Mouse (Mus musculus): ENCODE measurements around the gene Znfx1. TPM values are rescaled to one million over a fixed set of nuclear protein-coding genes. Genes with fewer than 3 reads are reported as not detected.

The Znfx1 gene
- polyA plus RNA-seq, 1 experiment from 2014 or later = 7.0 TPM

GRCm38 (mm10) chr2:167066528-167067516, 4.0 kb upstream of the Znfx1 start:
- 34% methylated on average over 6 of the region's 6 CpGs for WGBS
- Histone ChIP-seq H3K9me3 (no peaks in the 10 kb centered on the region), H3K27me3 (replicated peaks; ENCODE audit: low read depth, poor library complexity, severe bottlenecking) (no peaks in the 10 kb centered on the region), H3K36me3 (replicated peaks) (peaks cover 33% of the 10 kb centered on the region), H3K4me1 (peaks cover 27% of the 10 kb centered on the region), H3K4me3 (peak overlapping the region; percentile 16; the same call in 1 of the 2 replicates), H3K27ac (replicated peaks) (no peak overlapping the region)
- DNase-seq (ENCODE audit: low spot score) = peak; percentile 46

- H3K27ac ChIP-seq (replicated peaks) = peak overlapping the region; percentile 14; the same call in 1 of the 2 replicates
- no peak for DNase-seq (ENCODE audit: low spot score)
- H3K36me3 ChIP-seq (replicated peaks) = peaks cover 33% of the 10 kb centered on the region
- no peaks in the 10 kb centered on the region for H3K9me3 ChIP-seq
- H3K4me1 ChIP-seq = peaks cover 29% of the 10 kb centered on the region
- no peaks in the 10 kb centered on the region for H3K27me3 ChIP-seq (replicated peaks; ENCODE audit: low read depth, poor library complexity, severe bottlenecking)
- 56% methylated on average over 1 of the region's 1 CpGs for WGBS
- peak overlapping the region; percentile 75 for H3K4me3 ChIP-seq
Observed at GRCm38 (mm10) chr2:167066031-167066430, 3.2 kb upstream of the Znfx1 start.

GRCm38 (mm10) chr2:167064601-167065295, 1.9 kb upstream of the Znfx1 start:
- DNase-seq (ENCODE audit: low spot score) = no peak
- no peaks in the 10 kb centered on the region for H3K27me3 ChIP-seq (replicated peaks; ENCODE audit: low read depth, poor library complexity, severe bottlenecking)
- peaks cover 38% of the 10 kb centered on the region for H3K36me3 ChIP-seq (replicated peaks)
- H3K4me3 ChIP-seq = peak overlapping the region; percentile 75
- peaks cover 41% of the 10 kb centered on the region for H3K4me1 ChIP-seq
- H3K9me3 ChIP-seq = no peaks in the 10 kb centered on the region
- peak overlapping the region; percentile 81 for H3K27ac ChIP-seq (replicated peaks)
- WGBS = 28% methylated on average over 9 of the region's 9 CpGs

- Histone ChIP-seq H3K27me3 (replicated peaks; ENCODE audit: low read depth, poor library complexity, severe bottlenecking) (no peaks in the 10 kb centered on the region), H3K4me1 (peaks cover 45% of the 10 kb centered on the region), H3K27ac (replicated peaks) (peak overlapping the region; percentile 99), H3K36me3 (replicated peaks) (peaks cover 42% of the 10 kb centered on the region), H3K9me3 (no peaks in the 10 kb centered on the region), H3K4me3 (peak overlapping the region; percentile 75)
- DNase-seq (ENCODE audit: low spot score) = no peak
- WGBS = under 1% methylated on average over 7 of the region's 7 CpGs
Observed at GRCm38 (mm10) chr2:167063906-167064496, 1.2 kb upstream of the Znfx1 start.

GRCm38 (mm10) chr2:167062497-167062911, 311 bp downstream of the Znfx1 start:
- Histone ChIP-seq H3K27me3 (replicated peaks; ENCODE audit: low read depth, poor library complexity, severe bottlenecking) (no peaks in the 10 kb centered on the region), H3K27ac (replicated peaks) (peak overlapping the region; percentile 99), H3K36me3 (replicated peaks) (peaks cover 50% of the 10 kb centered on the region), H3K4me3 (peak overlapping the region; percentile 75), H3K9me3 (no peaks in the 10 kb centered on the region), H3K4me1 (peaks cover 56% of the 10 kb centered on the region)
- WGBS = under 1% methylated on average over 60 of the region's 60 CpGs
- DNase-seq (ENCODE audit: low spot score) = peak; percentile 91

- Histone ChIP-seq H3K27ac (replicated peaks) (peak overlapping the region; percentile 99), H3K9me3 (no peaks in the 10 kb centered on the region)
Observed at GRCm38 (mm10) chr2:167061381-167062034, 1.3 kb downstream of the Znfx1 start.

GRCm38 (mm10) chr2:167060761-167061160, 2.1 kb downstream of the Znfx1 start:
- Histone ChIP-seq H3K9me3 (no peaks in the 10 kb centered on the region), H3K36me3 (replicated peaks) (peaks cover 56% of the 10 kb centered on the region), H3K27me3 (replicated peaks; ENCODE audit: low read depth, poor library complexity, severe bottlenecking) (no peaks in the 10 kb centered on the region), H3K4me1 (peaks cover 53% of the 10 kb centered on the region), H3K4me3 (peak overlapping the region; percentile 75; the same call in 1 of the 2 replicates), H3K27ac (replicated peaks) (no peak overlapping the region)
- no peak for DNase-seq (ENCODE audit: low spot score)

More at GRCm38 (mm10) chr2:167061381-167062034, 1.3 kb downstream of the Znfx1 start:
- H3K36me3 ChIP-seq (replicated peaks) = peaks cover 56% of the 10 kb centered on the region
- peaks cover 56% of the 10 kb centered on the region for H3K4me1 ChIP-seq
- 28% methylated on average over 11 of the region's 11 CpGs for WGBS
- no peaks in the 10 kb centered on the region for H3K27me3 ChIP-seq (replicated peaks; ENCODE audit: low read depth, poor library complexity, severe bottlenecking)
- peak overlapping the region; percentile 75 for H3K4me3 ChIP-seq
- no peak for DNase-seq (ENCODE audit: low spot score)

- H3K27me3 ChIP-seq (replicated peaks; ENCODE audit: low read depth, poor library complexity, severe bottlenecking) = no peaks in the 10 kb centered on the region
- peaks cover 56% of the 10 kb centered on the region for H3K36me3 ChIP-seq (replicated peaks)
- WGBS = 70% methylated on average over 3 of the region's 3 CpGs
- H3K9me3 ChIP-seq = no peaks in the 10 kb centered on the region
- H3K27ac ChIP-seq (replicated peaks) = no peak overlapping the region
- DNase-seq (ENCODE audit: low spot score) = no peak
- H3K4me1 ChIP-seq = peaks cover 49% of the 10 kb centered on the region
- H3K4me3 ChIP-seq = 0 out of 2 replicates have a peak overlapping the region, but pooled peaks have one; percentile 9
Observed at GRCm38 (mm10) chr2:167060360-167060759, 2.5 kb downstream of the Znfx1 start.

- no peaks in the 10 kb centered on the region for H3K27me3 ChIP-seq (replicated peaks; ENCODE audit: low read depth, poor library complexity, severe bottlenecking)
- DNase-seq (ENCODE audit: low spot score) = no peak
- H3K4me1 ChIP-seq = peaks cover 45% of the 10 kb centered on the region
- no peak overlapping the region for H3K4me3 ChIP-seq
- no peak overlapping the region for H3K27ac ChIP-seq (replicated peaks)
- 72% methylated on average over 12 of the region's 12 CpGs for WGBS
- H3K9me3 ChIP-seq = no peaks in the 10 kb centered on the region
- H3K36me3 ChIP-seq (replicated peaks) = peaks cover 56% of the 10 kb centered on the region
Observed at GRCm38 (mm10) chr2:167059960-167060359, 2.9 kb downstream of the Znfx1 start.

GRCm38 (mm10) chr2:167059536-167059935, 3.3 kb downstream of the Znfx1 start:
- Histone ChIP-seq H3K36me3 (replicated peaks) (peaks cover 56% of the 10 kb centered on the region), H3K4me3 (0 out of 2 replicates have a peak overlapping the region, but pooled peaks have one; percentile 11), H3K9me3 (no peaks in the 10 kb centered on the region), H3K27ac (replicated peaks) (no peak overlapping the region; the same call in 1 of the 2 replicates), H3K27me3 (replicated peaks; ENCODE audit: low read depth, poor library complexity, severe bottlenecking) (no peaks in the 10 kb centered on the region), H3K4me1 (peaks cover 41% of the 10 kb centered on the region)
- no peak for DNase-seq (ENCODE audit: low spot score)
- 46% methylated on average over 8 of the region's 8 CpGs for WGBS

GRCm38 (mm10) chr2:167058814-167059387, 3.9 kb downstream of the Znfx1 start:
- peaks cover 40% of the 10 kb centered on the region for H3K4me1 ChIP-seq
- no peak for DNase-seq (ENCODE audit: low spot score)
- no peaks in the 10 kb centered on the region for H3K27me3 ChIP-seq (replicated peaks; ENCODE audit: low read depth, poor library complexity, severe bottlenecking)
- H3K27ac ChIP-seq (replicated peaks) = no peak overlapping the region
- no peak overlapping the region for H3K4me3 ChIP-seq
- H3K36me3 ChIP-seq (replicated peaks) = peaks cover 56% of the 10 kb centered on the region
- H3K9me3 ChIP-seq = no peaks in the 10 kb centered on the region
- WGBS = 62% methylated on average over 3 of the region's 3 CpGs
